Comparison of ENCODE assay signal across 9 mouse cellular contexts in genomic region chr2:58195346-58195745, GRCm38 (mm10). TPM values are rescaled to one million over a fixed set of nuclear protein-coding genes. Genes with fewer than 3 reads are reported as not detected.
DNase-seq lines count a peak whose midpoint lies in the region; ATAC-seq and TF ChIP-seq lines count a peak whose summit lies in the region.
"Had no signal": no experiment of that assay in that cellular context is flagged by ENCODE, and none has a peak within 500 bp of the region (broad histone marks: within the 10 kb centered on the region; RNA-seq: fewer than 3 reads in every experiment).

TSS of gene Cytip (minus strand) at chr2:58195532.

- H3K27ac ChIP-seq in kidney, postnatal 0 days: peak within 1 kb of the TSS; percentile 65; the same call in 1 of the 2 replicates
- H3K27ac ChIP-seq in limb, embryonic 10.5 days: no peak within 1 kb of the TSS
- no peak within 1 kb of the TSS for H3K27ac ChIP-seq in midbrain, embryonic 15.5 days
- no peak within 1 kb of the TSS for H3K27ac ChIP-seq in midbrain, embryonic 13.5 days
- H3K27ac ChIP-seq: heart, embryonic 13.5 days; midbrain, embryonic 12.5 days had no signal

- no peaks in the 10 kb centered on the region for H3K36me3 ChIP-seq in kidney, postnatal 0 days (ENCODE audit: insufficient read depth, low read length)
- no peaks in the 10 kb centered on the region for H3K36me3 ChIP-seq in limb, embryonic 10.5 days
- no peaks in the 10 kb centered on the region for H3K36me3 ChIP-seq in midbrain, embryonic 15.5 days (replicated peaks)
- H3K36me3 ChIP-seq in midbrain, embryonic 13.5 days: no peaks in the 10 kb centered on the region
- H3K36me3 ChIP-seq: heart, embryonic 13.5 days; midbrain, embryonic 12.5 days had no signal

- no peak within 1 kb of the TSS for H3K4me3 ChIP-seq in kidney, postnatal 0 days (replicated peaks; ENCODE audit: low read depth, low read length)
- no peak within 1 kb of the TSS for H3K4me3 ChIP-seq in limb, embryonic 10.5 days
- H3K4me3 ChIP-seq in midbrain, embryonic 15.5 days: no peak within 1 kb of the TSS
- no peak within 1 kb of the TSS for H3K4me3 ChIP-seq in midbrain, embryonic 13.5 days (replicated peaks)
- H3K4me3 ChIP-seq: heart, embryonic 13.5 days; midbrain, embryonic 12.5 days had no signal

- H3K27me3 ChIP-seq in kidney, postnatal 0 days (ENCODE audit: insufficient read depth, low read length): no peaks in the 10 kb centered on the region
- no peaks in the 10 kb centered on the region for H3K27me3 ChIP-seq in limb, embryonic 10.5 days (ENCODE audit: low read depth, poor library complexity, severe bottlenecking)
- H3K27me3 ChIP-seq in midbrain, embryonic 15.5 days (replicated peaks): no peaks in the 10 kb centered on the region
- no peaks in the 10 kb centered on the region for H3K27me3 ChIP-seq in midbrain, embryonic 13.5 days
- H3K27me3 ChIP-seq: heart, embryonic 13.5 days; midbrain, embryonic 12.5 days had no signal

- no peak within 1 kb of the TSS for H3K9ac ChIP-seq in kidney, postnatal 0 days (ENCODE audit: low read depth, low read length)
- no peak within 1 kb of the TSS for H3K9ac ChIP-seq in midbrain, embryonic 15.5 days
- no peak within 1 kb of the TSS for H3K9ac ChIP-seq in midbrain, embryonic 13.5 days (replicated peaks)
- H3K9ac ChIP-seq: heart, embryonic 13.5 days; midbrain, embryonic 12.5 days had no signal

- 27% methylated on average over 4 of the region's 4 CpGs for WGBS in kidney, postnatal 0 days
- WGBS in limb, embryonic 10.5 days: 80% methylated on average over 4 of the region's 4 CpGs
- 78% methylated on average over 4 of the region's 4 CpGs for WGBS in midbrain, embryonic 15.5 days
- 83% methylated on average over 4 of the region's 4 CpGs for WGBS in midbrain, embryonic 13.5 days

- DNase-seq in adrenal gland, adult 8-10 months: peak; percentile 50
- peak; percentile 88 for DNase-seq in kidney, postnatal 0 days (ENCODE audit: low spot score)
- no peak for DNase-seq in limb, embryonic 10.5 days (ENCODE audit: low spot score)

- no peak for ATAC-seq in common myeloid progenitor, adult 5-6 weeks (replicated peaks; ENCODE audit: low read depth, poor library complexity, severe bottlenecking)
- peak; percentile 89 for ATAC-seq in kidney, postnatal 0 days (replicated peaks; ENCODE audit: low FRiP score, low read depth)
- no peak for ATAC-seq in megakaryocyte, adult 5-6 weeks (ENCODE audit: poor library complexity, severe bottlenecking)
- ATAC-seq in midbrain, embryonic 15.5 days (replicated peaks): no peak
- ATAC-seq in midbrain, embryonic 13.5 days: no peak

- peak within 1 kb of the TSS; percentile 31 for H3K4me2 ChIP-seq in kidney, postnatal 0 days (ENCODE audit: low read length)
- H3K4me2 ChIP-seq in midbrain, embryonic 15.5 days: no peak within 1 kb of the TSS
- no peak within 1 kb of the TSS for H3K4me2 ChIP-seq in midbrain, embryonic 13.5 days (replicated peaks)
- H3K4me2 ChIP-seq: heart, embryonic 13.5 days; midbrain, embryonic 12.5 days had no signal

- TF ChIP-seq CTCF in kidney, postnatal 0 days (IDR thresholded peaks at IDR 0.05; ENCODE audit: low read depth): no peak

- H3K9me3 ChIP-seq in kidney, postnatal 0 days (replicated peaks; ENCODE audit: low read length): no peaks in the 10 kb centered on the region
- H3K9me3 ChIP-seq in limb, embryonic 10.5 days (replicated peaks): no peaks in the 10 kb centered on the region
- no peaks in the 10 kb centered on the region for H3K9me3 ChIP-seq in midbrain, embryonic 15.5 days
- no peaks in the 10 kb centered on the region for H3K9me3 ChIP-seq in midbrain, embryonic 13.5 days
- H3K9me3 ChIP-seq: heart, embryonic 13.5 days; midbrain, embryonic 12.5 days had no signal

- H3K4me1 ChIP-seq in kidney, postnatal 0 days (replicated peaks; ENCODE audit: insufficient read depth, low read length): no peaks in the 10 kb centered on the region
- H3K4me1 ChIP-seq in limb, embryonic 10.5 days: no peaks in the 10 kb centered on the region
- no peaks in the 10 kb centered on the region for H3K4me1 ChIP-seq in midbrain, embryonic 15.5 days
- no peaks in the 10 kb centered on the region for H3K4me1 ChIP-seq in midbrain, embryonic 13.5 days (replicated peaks)
- H3K4me1 ChIP-seq: midbrain, embryonic 12.5 days had no signal

RNA-seq across cellular contexts. Expression of gene Cytip, which starts in this region (rescaled TPM):
- total RNA-seq in adrenal gland, adult 8-10 months (2022): 10 to 100 TPM; 15.7 to 22.5 (median 20.4) TPM
- 23.5 and 45.5 TPM in 2 replicates for total RNA-seq in common myeloid progenitor, adult 5-6 weeks (2017)
- polyA plus RNA-seq in kidney, postnatal 0 days (2015; fragmentation: Nextera tagmentation; extraction: Ambion mirVana): 6.3 and 7.1 TPM in 2 replicates
- 125 and 144 TPM in 2 replicates for total RNA-seq in megakaryocyte, adult 5-6 weeks (2015)
- total RNA-seq in megakaryocyte, adult 5-6 weeks (2017): 285 and 325 TPM in 2 replicates
- polyA plus RNA-seq in limb, embryonic 10.5 days (2016; fragmentation: Nextera tagmentation; extraction: Ambion mirVana): 0.23 and 0.26 TPM in 2 replicates
- polyA plus RNA-seq in midbrain, embryonic 15.5 days (2015; fragmentation: Nextera tagmentation; extraction: Ambion mirVana): 0.09 and 0.18 TPM in 2 replicates
- 0.34 and 0.50 TPM in 2 replicates for polyA plus RNA-seq in midbrain, embryonic 13.5 days (2015; fragmentation: Nextera tagmentation; extraction: Ambion mirVana)
